Mouse (Mus musculus) liver, embryonic 14.5 days (tissue): ENCODE measurements around the gene Gabrd.

ENCODE experiments used
- CTCF ChIP-seq: IDR thresholded peaks from 2 replicates; pipeline ENCODE4 v1.5.1; 2016; ENCODE audit warnings: antibody characterized with exemption, low read depth, control low read depth
- EP300 ChIP-seq: IDR thresholded peaks from 2 replicates; pipeline ENCODE4 v1.6.1; 2016; ENCODE audit warnings: antibody characterized with exemption, low read depth

DNA sequence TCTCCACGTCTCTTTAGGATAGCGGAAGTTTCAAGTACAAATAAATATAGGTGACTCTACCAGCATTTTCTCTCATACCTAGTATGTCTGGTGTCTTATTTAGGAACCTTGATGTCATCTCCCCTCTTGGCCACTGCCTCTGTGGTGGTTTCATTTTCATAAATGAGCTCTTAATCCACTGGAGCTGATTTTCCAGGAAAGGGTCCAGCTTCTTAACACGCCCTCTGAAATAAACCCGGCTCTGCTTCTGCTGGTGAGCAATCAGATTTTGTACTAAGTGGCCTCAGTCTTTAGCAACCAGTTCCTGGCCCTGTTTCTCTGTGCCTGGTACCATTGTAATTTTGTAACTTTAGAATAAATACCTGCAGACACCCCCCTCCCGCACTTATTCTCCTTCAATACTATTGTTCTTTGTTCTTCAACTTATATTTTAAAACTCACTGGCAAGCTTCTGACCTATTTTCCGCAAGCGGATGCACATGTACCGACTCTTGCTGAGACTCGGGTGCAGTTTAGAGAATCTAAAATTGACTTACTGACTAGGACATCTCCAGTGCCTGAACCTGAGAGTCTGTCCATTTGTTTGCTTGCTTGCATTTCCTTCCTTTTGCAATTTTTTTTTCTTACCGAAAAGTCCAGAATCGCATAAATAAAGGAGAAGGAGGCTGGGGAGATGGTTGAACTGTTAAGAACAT lies 15.9 kb upstream of the Gabrd start:
- no peak for TF ChIP-seq CTCF
- no peak for TF ChIP-seq EP300
